Mouse (Mus musculus): ENCODE data around the gene Cd24a.

The Cd24a gene

DNA sequence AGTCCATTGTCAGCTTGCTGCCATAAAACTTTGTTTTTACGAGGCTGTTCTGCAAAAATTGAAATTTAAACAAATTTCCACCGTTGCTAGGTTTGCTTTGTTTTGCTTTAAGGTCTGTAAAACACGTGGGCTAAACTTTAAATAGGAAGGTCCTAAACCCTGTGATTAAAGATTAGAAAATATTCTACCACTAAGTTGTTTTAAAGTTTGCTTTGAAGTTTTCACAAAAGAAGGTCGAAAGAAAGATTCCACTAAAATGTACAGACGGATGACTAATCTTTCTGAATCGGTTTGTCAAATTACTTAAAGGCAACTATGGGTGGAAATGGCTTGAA, at the start of gene Cd24a:
Cd24a (plus strand) TSS at position 288 of the 335 bp plus-strand sequence.
- DNase-seq (ENCODE audit: low read depth, low spot score), result no peak

DNA sequence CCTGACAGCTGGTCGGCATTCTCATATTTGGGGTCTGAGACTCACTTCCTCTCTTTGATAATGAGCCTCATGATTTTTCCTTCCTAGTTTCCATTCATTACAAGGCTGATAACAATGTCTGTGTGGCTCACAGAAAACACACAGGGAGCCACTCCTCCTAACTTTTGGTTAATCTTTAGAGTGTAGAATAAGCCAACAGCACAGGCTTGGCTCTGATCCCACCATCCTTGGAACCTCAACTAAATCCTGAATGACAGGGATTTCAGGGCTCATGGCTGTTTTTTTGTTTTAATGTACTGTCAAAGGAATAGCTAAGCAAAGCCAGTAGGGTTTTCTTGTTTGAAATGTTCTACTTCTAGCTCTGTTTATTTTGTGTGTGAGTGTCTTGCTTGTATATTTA, 43.7 kb upstream of the Cd24a start:
- no peak for DNase-seq (ENCODE audit: low read depth, low spot score)

DNA sequence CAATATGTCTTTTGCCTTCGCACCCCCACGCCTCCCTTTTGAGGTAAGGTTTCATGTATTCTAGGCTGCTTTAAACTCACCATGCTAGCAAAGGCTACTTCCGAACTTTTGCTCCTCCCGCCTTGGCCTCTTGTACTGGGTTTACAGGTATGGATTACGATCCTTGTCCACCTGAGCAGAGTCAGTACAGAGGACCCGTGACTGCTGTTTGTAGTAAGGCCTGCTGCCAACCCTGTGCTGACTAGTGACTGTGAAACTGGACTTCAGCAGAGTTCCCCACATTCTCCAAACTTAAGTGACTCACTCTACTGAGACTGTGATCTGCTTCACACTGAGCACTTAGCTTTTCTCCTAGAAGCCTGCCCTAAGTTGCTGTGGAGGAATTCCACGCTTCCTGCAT, 40.4 kb upstream of the Cd24a start:
- DNase-seq (ENCODE audit: low read depth, low spot score), result no peak

DNA sequence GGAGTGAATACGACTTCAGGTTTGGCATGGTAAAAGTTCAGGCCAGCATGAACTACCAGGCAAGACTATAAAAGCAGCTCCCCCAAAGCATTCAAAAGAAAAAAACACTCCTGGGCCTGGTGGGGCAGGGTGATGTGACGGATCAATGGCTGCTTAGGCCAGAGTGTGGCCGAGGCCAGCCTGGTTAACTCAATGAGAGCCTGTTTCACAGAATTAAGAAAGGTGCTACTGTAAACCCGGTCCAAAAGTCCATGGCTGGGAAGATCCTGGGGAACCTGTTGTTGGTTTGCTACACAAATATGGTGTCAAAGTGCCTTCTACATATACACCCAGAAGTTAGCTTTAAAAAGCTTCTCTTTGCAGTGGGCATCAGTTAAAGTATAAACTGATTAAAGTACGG, 39.3 kb upstream of the Cd24a start:
- no peak for DNase-seq (ENCODE audit: low read depth, low spot score)

DNA sequence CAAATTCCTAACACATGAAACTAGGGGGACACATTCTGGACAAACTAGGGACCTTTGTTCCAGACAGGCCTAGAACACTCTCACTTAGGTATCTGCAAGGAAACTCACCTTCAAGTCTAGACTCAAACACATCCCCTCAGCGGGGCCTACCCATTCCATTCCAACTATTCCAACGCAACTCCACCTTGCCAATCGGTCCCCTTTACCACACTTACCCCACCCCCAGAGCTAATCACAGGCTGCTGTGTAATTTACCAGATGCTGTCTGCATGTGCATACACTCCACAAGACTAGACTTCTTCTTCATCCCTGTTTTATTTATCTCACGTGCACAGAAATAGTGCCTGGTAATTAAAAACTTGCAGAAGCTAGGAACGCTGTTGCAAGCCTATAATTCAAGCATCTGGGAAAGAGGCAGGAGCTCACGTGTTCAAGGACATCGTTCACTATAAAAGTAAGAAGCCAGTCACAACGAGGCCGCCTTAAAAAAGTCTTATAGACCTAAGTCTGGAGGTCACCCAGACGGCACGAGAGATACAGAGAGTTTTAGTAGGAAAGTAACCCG, 38.3 kb upstream of the Cd24a start:
- peak; percentile 36 for DNase-seq (ENCODE audit: low read depth, low spot score)

DNA sequence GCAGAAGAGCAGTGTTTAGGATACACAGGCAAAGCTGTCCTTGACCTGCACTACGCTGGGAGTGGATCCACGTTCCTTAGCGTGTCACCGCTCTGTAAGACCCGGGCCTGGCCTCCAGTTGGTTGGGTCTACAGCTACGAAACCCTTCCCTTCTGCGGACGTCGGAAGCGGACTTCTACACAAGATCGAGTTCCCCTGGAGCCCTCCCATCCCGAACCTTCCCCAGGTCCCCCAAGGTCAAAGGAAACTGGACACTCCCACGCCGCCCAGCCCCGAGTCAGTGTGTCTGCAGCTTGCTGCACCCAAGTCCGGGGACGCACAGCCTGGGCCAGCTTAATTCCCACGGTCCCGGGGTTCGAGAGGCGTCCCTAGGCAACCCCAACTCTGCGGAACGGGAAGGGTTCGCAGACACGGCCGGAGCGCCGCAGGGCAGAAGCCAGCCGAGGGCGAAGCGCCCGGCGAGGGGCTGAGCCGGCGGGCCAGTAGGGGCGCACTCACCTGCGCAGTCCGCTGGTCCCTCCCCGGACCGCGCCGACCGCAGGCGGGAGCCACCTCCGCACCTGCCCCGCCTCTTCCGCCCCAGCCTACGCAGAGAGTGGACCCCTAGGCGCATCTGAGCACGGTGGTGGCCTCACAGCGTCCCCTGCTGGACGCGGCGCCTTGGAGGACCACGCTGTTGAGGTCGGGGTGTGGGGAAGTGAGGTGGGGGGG, 37.5 kb upstream of the Cd24a start, which contains the start of gene 1700021F05Rik:
1700021F05Rik (minus strand) TSS at position 553 of the 711 bp plus-strand sequence.
- DNase-seq (ENCODE audit: low read depth, low spot score), result peak; percentile 99

DNA sequence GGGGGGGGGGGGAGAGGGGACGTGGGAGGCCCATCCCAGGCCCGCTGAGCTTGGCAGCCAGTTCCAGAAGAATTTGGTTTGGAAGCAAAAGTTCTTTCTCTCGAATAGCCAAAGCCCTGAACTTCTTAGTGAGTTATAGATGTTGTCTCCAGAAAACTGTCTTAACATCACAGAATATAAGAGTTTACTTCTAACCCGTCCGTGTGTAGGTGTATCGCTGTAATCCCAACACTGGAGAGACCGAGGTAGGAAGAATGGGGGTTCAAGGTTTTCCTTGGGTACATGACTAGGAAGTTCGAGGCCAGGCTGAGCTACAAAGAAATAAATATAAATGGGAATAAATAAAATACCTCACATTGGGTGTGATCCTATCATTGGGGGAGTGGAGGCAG, 36.9 kb upstream of the Cd24a start:
- DNase-seq (ENCODE audit: low read depth, low spot score), result no peak

DNA sequence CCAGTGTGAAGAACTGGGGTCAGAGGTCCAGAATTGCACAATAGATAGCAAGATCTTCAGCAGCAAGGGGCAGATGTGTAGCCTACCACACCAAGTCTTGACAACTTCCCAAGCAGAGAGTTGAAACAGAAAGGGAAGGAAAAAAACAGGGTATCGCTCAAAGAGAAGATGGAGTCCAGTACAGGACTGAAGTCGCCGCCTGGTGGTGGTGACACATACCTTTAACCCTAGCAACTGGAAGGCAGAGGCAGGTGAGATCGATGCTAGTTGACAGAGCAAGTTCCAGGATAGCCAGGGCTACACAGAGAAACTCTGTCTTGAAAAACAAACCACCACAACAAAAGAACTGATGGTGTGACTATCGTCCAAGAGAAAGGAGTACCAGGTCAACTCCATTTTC, 28.7 kb upstream of the Cd24a start:
- DNase-seq (ENCODE audit: low read depth, low spot score), result no peak

DNA sequence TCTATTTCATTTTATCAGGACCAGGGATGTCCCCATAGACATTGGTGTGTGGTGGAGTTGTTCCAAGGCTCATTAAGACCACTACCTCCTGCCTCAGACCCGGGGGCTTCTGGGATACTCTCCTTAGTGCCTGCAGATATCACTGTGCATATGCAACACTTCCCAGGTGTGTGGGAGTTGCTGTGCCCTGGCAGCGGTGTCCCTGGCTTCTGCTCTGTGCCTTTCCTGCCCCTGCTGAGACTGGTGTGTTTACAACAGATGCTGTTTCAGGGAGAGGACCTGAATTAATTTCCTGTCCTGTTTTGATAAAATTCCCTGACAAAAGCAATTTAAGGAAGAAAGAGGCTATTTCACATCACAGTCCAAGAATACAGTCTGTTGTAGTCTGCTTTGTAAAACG, 27.2 kb upstream of the Cd24a start:
- DNase-seq (ENCODE audit: low read depth, low spot score), result no peak

DNA sequence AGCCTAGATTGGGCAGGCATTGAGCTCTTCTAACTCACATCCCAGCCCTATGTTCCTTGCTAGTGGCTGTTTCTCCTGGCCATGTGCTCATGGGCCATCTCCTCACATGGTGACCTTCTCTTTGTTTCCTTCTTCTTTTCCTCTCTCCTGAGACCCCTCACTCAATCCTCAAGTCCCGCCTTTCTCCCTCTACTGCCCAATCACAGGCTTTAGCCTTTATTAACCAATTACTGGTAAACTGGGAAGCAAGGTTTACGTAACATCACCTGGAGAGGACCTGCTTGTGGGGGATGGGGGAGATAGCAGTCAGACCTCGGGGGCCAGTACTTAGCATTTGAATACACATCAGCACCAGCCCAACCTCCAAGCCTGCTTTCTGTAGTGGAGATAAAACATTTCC, 26.7 kb upstream of the Cd24a start:
- DNase-seq (ENCODE audit: low read depth, low spot score), result no peak

DNA sequence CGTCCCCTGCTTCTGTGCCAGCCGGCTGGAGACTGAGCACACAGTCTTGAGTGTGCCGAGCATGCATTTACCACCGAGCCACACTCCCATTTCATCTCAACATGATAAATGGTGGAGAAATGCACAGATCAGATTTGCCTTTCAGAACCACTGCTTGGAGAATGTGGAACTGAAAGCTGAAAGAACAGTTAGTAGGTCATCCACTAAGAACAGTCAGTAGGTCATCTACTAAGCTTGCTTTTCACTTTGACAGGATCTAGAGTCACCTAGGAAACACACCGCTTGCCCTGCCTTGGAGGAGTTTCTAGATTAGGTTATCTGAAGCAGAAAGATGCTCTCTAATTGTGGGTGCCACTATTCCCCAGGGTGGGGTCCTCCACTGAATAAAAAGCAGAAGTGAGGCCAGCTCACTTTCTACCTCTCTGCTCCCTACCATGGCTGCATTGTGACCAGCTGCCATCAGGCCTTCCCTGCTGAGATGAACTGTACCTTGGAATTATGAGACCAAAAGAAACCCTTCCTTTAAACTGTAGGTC, 20.4 kb upstream of the Cd24a start:
- DNase-seq (ENCODE audit: low read depth, low spot score), result no peak

DNA sequence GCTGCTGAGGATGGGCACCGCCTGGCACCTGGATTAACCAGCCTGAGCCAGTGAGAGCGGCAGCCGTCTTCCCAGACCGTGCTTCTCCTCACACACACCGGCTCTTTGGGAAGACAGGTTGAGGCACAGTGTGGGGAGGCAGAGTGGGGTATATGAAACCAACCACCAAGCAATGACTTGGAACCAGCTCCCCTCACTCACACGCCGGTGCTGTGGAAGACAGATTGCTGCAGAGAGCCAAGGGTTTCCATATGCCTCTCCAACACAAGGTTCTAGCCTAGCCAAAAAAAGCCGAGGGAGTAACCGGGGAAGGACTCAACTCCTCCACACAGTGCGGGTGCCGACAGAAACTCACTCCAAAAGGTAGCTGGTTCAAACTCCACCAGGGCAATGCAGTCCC, 18.8 kb upstream of the Cd24a start:
- DNase-seq (ENCODE audit: low read depth, low spot score), result no peak

DNA sequence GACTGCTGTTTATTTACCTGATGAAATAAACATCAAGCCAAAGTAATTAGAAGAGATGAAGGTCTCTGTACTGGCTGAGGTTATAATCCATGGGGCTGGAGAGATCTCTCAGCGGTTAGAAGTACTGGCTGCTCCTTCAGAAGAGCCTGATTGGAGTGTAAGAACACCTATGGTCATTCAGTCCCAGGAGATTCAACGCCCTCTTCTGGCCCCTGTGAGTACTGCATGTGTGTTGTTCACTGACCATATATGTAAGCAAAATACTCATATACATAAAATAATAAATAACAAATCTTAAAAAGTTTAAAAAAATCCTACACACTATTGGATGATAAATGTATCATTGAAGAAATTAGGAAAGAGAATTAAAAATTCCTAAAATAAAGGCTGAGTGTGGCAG, 17.3 kb upstream of the Cd24a start:
- no peak for DNase-seq (ENCODE audit: low read depth, low spot score)

DNA sequence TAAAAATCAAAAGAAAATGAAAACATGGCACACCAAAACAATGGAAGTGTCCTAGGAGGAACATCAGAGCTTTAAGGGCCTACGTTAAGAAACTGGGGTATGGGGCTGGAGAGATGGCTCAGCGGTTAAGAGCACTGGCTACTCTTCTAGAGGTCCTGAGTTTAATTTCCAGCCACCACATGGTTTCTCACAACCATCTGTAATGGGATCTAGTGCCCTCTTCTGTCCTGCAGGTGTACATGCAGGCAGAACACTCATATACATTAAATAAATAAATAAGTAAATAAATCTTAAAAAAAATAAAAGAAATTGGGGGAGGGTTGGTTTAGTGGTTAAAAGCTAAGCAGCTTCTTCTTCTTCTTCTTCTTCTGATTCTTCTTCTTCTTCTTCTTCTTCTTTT, 16.8 kb upstream of the Cd24a start:
- no peak for DNase-seq (ENCODE audit: low read depth, low spot score)

DNA sequence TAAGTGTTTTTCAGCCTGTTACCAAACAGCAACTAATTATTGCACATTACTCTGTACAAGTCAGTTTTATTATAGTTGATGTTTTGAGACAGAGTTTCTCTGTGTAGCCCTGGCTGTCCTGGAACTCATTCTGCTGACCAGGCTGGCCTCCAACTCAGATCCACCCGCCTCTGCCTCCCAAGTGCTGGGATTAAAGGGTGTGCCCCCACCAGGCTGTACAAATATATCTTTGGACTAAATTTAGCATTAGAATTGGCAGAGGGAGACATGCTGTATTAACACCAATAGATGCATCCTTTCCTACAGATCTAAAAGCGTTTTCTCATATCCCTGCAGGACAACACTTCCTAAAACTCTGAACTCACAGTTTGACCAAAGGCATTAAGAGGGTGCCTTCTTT, 3.7 kb upstream of the Cd24a start:
- no peak for DNase-seq (ENCODE audit: low read depth, low spot score)

DNA sequence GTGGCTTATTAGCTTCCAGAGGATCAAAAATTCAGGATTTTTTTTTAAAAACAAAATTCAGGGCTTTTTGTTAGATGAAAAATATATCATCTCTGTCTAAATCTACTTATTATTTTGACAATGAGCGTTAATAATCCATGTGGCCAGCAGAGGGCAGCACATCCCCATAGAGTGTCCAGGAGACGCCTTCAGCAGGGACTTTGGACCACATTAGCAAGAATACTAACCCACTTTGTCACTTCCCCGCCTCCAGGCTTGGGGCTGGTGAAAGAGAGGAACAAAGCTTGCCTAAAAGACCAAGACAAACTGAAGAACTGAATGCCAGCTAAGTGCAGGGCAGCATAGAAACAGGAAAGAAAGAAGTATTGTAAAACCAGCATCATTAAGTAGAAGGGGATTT, 3.1 kb upstream of the Cd24a start:
- peak; percentile 75 for DNase-seq (ENCODE audit: low read depth, low spot score)

DNA sequence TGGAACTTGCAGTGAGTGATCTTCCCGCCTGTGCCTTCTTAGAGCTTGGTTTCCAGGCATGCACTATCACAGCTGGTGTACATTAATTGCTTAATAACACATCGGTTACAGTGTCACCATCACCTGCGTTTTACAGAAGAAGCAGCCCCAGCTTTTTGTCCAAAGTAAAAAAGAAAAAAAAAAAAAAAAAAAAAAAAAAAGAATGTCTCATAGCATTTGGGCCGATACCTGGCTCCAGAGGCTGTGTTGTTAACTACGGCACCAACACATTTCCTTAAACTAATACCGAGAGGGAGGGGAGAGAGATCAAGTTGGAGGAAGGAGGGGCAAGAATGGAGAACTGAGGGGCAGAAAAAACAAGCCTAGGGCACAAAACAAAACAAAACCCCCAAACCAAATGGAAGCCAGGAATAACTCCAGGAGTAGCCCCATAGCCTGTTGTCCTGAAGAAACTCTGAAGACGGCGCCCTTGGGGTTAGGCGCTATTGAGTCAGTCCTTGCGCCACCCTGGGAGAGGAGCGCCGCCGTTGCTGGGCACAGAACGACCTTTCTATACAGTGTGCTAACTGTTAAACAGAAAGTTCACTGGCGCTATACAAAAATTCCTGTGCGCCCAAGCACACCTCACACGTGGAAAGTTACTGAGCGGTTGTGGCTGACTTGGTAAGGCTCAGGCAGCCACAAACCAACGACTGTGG, 636 bp upstream of the Cd24a start:
- no peak for DNase-seq (ENCODE audit: low read depth, low spot score)

DNA sequence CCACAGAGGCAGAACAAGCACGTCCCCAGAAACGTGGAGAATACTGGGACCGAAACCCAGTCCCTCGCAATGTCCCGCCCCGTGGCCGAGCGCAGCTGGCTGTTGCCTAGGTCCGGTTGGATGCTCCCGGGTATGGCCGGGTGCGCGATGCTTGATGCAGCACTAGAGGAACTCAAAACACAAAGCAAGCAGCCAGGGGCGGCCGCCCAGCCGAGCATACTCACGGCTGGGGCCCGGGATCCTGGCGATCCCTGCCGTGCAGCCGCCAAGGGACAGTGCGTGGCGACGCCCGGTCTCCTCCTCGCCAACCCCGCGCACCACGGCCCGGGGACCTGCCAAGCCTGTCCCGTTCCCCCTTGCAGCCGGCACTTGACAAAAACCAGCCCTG, 276 bp downstream of the Cd24a start:
- DNase-seq (ENCODE audit: low read depth, low spot score), result no peak

DNA sequence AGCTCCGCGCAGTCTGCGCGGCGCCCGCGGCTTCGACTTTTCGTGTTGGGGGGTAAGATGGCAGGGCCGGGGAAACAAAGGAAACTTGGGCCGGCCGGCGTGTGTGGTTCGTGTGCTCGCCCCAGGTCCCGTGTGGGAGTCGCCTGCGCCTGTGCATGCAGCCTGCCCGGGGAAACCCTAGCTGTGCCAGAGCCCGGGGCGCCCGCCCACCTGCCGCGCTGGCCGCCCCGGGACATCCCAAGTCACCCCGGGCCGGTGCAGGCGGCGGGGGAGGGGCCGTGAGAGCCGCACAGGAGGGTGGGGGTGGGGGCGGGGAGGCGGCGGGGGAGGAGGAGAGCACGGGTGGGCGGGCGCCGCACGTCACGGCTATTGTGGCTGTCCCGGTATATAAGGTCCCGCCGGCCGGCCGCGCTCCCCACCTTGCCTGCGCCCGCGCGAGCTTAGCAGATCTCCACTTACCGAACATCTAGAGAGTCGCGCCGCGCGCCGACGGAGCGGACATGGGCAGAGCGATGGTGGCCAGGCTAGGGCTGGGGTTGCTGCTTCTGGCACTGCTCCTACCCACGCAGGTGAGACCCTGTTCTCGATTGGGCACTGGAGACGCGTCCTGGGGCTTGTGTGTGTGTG, 783 bp downstream of the Cd24a start:
- no peak for DNase-seq (ENCODE audit: low read depth, low spot score)

DNA sequence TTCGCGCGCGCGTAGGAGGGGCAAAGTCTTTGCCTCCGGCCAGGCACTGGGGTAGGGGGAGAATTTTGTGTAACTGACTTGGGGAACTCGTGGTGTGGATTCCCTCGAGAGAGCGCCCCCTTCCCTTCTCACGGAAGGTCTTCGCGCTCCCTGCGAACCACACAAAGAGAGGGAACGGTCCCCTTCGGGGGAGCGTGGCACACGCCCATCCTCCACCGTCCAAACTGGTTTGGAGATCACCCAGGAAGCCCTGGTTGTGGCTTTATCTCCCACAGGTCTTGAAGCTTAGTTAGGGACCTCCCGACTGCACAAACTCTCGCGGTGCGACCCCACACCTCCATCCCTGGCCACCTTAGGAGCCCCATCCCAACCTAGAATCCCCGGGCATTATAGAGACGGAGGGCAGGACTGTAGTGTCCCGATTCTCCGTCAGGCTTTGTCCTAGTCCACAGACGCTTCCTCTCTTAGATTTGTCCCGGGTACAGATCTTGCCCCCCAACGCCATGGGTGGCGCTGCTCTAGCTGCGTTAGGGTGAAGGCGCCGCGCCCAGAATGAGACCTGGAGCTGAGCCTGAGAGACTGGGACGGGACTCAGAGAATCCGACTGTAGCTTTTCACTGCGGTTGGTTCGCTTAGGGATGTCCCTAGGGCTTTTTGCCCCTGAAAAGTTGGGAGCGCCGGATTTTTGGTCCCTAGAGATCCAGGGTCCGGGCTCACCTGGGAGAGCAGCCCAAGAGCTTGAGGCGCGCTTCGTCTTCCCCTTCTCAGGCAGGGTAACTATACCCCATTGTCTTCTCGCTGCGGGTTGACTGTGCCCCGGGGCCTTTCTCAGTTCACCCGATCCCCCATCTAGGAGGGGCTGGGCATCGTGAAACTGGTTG, 1.5 kb downstream of the Cd24a start:
- DNase-seq (ENCODE audit: low read depth, low spot score), result no peak

DNA sequence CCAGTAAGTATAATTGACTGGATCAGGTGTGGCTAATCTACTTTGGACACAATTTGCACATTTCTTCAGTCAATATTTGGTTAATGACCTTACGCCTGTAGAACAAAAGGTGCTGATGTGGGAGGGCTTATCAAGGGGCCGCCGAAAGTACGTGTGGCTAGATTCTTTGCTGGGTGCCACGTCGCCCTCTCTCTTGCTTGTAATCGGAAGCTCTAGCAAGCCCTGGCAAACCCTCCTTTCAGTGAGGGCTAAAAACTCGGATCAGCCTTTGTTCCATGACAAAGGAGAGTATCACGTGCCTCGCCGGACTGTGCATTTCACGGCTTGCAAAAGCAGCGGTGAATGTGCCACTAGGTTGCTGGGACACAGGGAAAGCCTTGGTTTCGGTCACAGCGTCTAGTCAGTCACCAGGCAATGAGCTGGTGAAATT, 2.6 kb downstream of the Cd24a start:
- DNase-seq (ENCODE audit: low read depth, low spot score), result peak; percentile 19

DNA sequence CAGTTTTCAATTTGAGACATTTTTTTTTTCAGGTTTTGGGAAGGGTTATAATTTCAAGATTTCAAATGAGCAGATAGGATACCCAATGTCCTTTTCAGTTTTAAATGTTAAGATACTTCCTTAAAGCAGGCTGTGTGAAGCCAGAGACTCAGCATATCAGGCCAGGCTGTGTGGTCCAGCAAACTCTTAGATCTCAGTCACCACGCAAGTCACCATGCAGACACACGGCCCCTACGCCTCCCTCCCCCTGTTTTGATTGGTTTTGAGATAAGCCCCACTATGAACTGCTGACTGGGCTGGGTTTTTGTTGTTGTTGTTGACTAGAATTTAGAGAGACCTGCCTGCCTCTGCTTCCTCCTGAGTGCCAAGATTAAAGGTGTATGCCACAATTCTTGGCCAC, 3.2 kb downstream of the Cd24a start:
- DNase-seq (ENCODE audit: low read depth, low spot score), result no peak

Data from brain, adult 2 months (tissue).